Mouse (Mus musculus): Measurements from ENCODE around the gene Otud5. TPM values are rescaled to one million over a fixed set of nuclear protein-coding genes. Genes with fewer than 3 reads are reported as not detected.

Otud5 gene
- polyA plus RNA-seq, 1 experiment from 2014 or later, result 31.1 TPM

- peaks cover 18% of the 10 kb centered on the region; the same call in 1 of the 2 replicates for H3K36me3 ChIP-seq (ENCODE audit: control insufficient read depth, insufficient read depth, low read length)
- no peak overlapping the region for H3K9ac ChIP-seq (ENCODE audit: low read depth, low read length)
- ATAC-seq (ENCODE audit: low read depth), result no peak
- H3K4me1 ChIP-seq (ENCODE audit: control insufficient read depth, insufficient read depth, low read length), result no peaks in the 10 kb centered on the region
- no peak overlapping the region for H3K4me2 ChIP-seq (ENCODE audit: low read depth, low read length)
- no peaks in the 10 kb centered on the region for H3K27me3 ChIP-seq (replicated peaks; ENCODE audit: control insufficient read depth, insufficient read depth, low read length)
- 96% methylated on average over 1 of the region's 1 CpGs for WGBS
- no peak overlapping the region for H3K4me3 ChIP-seq (ENCODE audit: low read depth, low read length)
- no peak for DNase-seq (ENCODE audit: low spot score)
- no peaks in the 10 kb centered on the region for H3K9me3 ChIP-seq (ENCODE audit: control insufficient read depth, low read length)
- no peak overlapping the region for H3K27ac ChIP-seq (replicated peaks; ENCODE audit: low read depth, low read length)
Observed at GRCm38 (mm10) chrX:7867141-7867540, 26.0 kb downstream of the Otud5 start.

GRCm38 (mm10) chrX:7868506-7868905, 27.3 kb downstream of the Otud5 start:
- 39% methylated on average over 2 of the region's 2 CpGs for WGBS
- H3K4me1 ChIP-seq (ENCODE audit: control insufficient read depth, insufficient read depth, low read length), result no peaks in the 10 kb centered on the region
- H3K36me3 ChIP-seq (ENCODE audit: control insufficient read depth, insufficient read depth, low read length), result peaks cover 29% of the 10 kb centered on the region; the same call in 1 of the 2 replicates
- no peaks in the 10 kb centered on the region for H3K9me3 ChIP-seq (ENCODE audit: control insufficient read depth, low read length)
- H3K4me3 ChIP-seq (ENCODE audit: low read depth, low read length), result no peak overlapping the region
- H3K27ac ChIP-seq (replicated peaks; ENCODE audit: low read depth, low read length), result no peak overlapping the region
- no peak overlapping the region for H3K9ac ChIP-seq (ENCODE audit: low read depth, low read length)
- H3K27me3 ChIP-seq (replicated peaks; ENCODE audit: control insufficient read depth, insufficient read depth, low read length), result no peaks in the 10 kb centered on the region
- no peak for ATAC-seq (ENCODE audit: low read depth)
- no peak overlapping the region for H3K4me2 ChIP-seq (ENCODE audit: low read depth, low read length)
- DNase-seq (ENCODE audit: low spot score), result no peak

GRCm38 (mm10) chrX:7869826-7870225, 28.7 kb downstream of the Otud5 start:
- H3K27me3 ChIP-seq (replicated peaks; ENCODE audit: control insufficient read depth, insufficient read depth, low read length), result no peaks in the 10 kb centered on the region
- no peak overlapping the region for H3K27ac ChIP-seq (replicated peaks; ENCODE audit: low read depth, low read length)
- DNase-seq (ENCODE audit: low spot score) (no peak), ATAC-seq (ENCODE audit: low read depth) (no peak)
- H3K4me1 ChIP-seq (ENCODE audit: control insufficient read depth, insufficient read depth, low read length), result no peaks in the 10 kb centered on the region
- no peak overlapping the region for H3K4me2 ChIP-seq (ENCODE audit: low read depth, low read length)
- peaks cover 41% of the 10 kb centered on the region; the same call in 1 of the 2 replicates for H3K36me3 ChIP-seq (ENCODE audit: control insufficient read depth, insufficient read depth, low read length)
- H3K9ac ChIP-seq (ENCODE audit: low read depth, low read length), result no peak overlapping the region
- no peak overlapping the region for H3K4me3 ChIP-seq (ENCODE audit: low read depth, low read length)
- no peaks in the 10 kb centered on the region for H3K9me3 ChIP-seq (ENCODE audit: control insufficient read depth, low read length)
- 50% methylated on average over 3 of the region's 3 CpGs for WGBS

- ATAC-seq (ENCODE audit: low read depth), result peak; percentile 93
- Histone ChIP-seq H3K27me3 (replicated peaks; ENCODE audit: control insufficient read depth, insufficient read depth, low read length) (no peaks in the 10 kb centered on the region), H3K9ac (ENCODE audit: low read depth, low read length) (peak within 1 kb of the TSS; percentile 54), H3K36me3 (ENCODE audit: control insufficient read depth, insufficient read depth, low read length) (peaks cover 17% of the 10 kb centered on the region; the same call in 1 of the 2 replicates), H3K9me3 (ENCODE audit: control insufficient read depth, low read length) (no peaks in the 10 kb centered on the region), H3K4me1 (ENCODE audit: control insufficient read depth, insufficient read depth, low read length) (no peaks in the 10 kb centered on the region), H3K4me2 (ENCODE audit: low read depth, low read length) (peak within 1 kb of the TSS; percentile 76), H3K27ac (replicated peaks; ENCODE audit: low read depth, low read length) (no peak within 1 kb of the TSS), H3K4me3 (ENCODE audit: low read depth, low read length) (peak within 1 kb of the TSS; percentile 46)
- DNase-seq (ENCODE audit: low spot score), result peak; percentile 84
- 10% methylated on average over 19 of the region's 38 CpGs for WGBS
Observed at GRCm38 (mm10) chrX:7878007-7878419, 36.8 kb downstream of the Otud5 start, which contains the start of gene Pim2. Gene Pim2, plus strand, starts transcription at chrX:7878262.

GRCm38 (mm10) chrX:7878495-7878894, 37.3 kb downstream of the Otud5 start:
- Histone ChIP-seq H3K4me3 (ENCODE audit: low read depth, low read length) (peak overlapping the region; percentile 46), H3K4me1 (ENCODE audit: control insufficient read depth, insufficient read depth, low read length) (no peaks in the 10 kb centered on the region), H3K27ac (replicated peaks; ENCODE audit: low read depth, low read length) (no peak overlapping the region), H3K36me3 (ENCODE audit: control insufficient read depth, insufficient read depth, low read length) (peaks cover 12% of the 10 kb centered on the region; the same call in 1 of the 2 replicates), H3K4me2 (ENCODE audit: low read depth, low read length) (peak overlapping the region; percentile 76), H3K27me3 (replicated peaks; ENCODE audit: control insufficient read depth, insufficient read depth, low read length) (no peaks in the 10 kb centered on the region), H3K9ac (ENCODE audit: low read depth, low read length) (peak overlapping the region; percentile 54), H3K9me3 (ENCODE audit: control insufficient read depth, low read length) (no peaks in the 10 kb centered on the region)
- peak; percentile 10 for ATAC-seq (ENCODE audit: low read depth)
- no peak for DNase-seq (ENCODE audit: low spot score)
- 42% methylated on average over 12 of the region's 21 CpGs for WGBS

GRCm38 (mm10) chrX:7879819-7880218, 38.7 kb downstream of the Otud5 start:
- H3K4me1 ChIP-seq (ENCODE audit: control insufficient read depth, insufficient read depth, low read length), result no peaks in the 10 kb centered on the region
- no peak overlapping the region for H3K4me3 ChIP-seq (ENCODE audit: low read depth, low read length)
- no peaks in the 10 kb centered on the region for H3K9me3 ChIP-seq (ENCODE audit: control insufficient read depth, low read length)
- H3K27me3 ChIP-seq (replicated peaks; ENCODE audit: control insufficient read depth, insufficient read depth, low read length), result no peaks in the 10 kb centered on the region
- H3K27ac ChIP-seq (replicated peaks; ENCODE audit: low read depth, low read length), result no peak overlapping the region
- ATAC-seq (ENCODE audit: low read depth) (peak; percentile 27; the same call in 1 of the 2 replicates), DNase-seq (ENCODE audit: low spot score) (peak; percentile 81)
- peak overlapping the region; percentile 37 for H3K4me2 ChIP-seq (ENCODE audit: low read depth, low read length)
- no peaks in the 10 kb centered on the region for H3K36me3 ChIP-seq (ENCODE audit: control insufficient read depth, insufficient read depth, low read length)
- H3K9ac ChIP-seq (ENCODE audit: low read depth, low read length), result no peak overlapping the region
- 23% methylated on average over 11 of the region's 11 CpGs for WGBS

- peak within 1 kb of the TSS; percentile 64 for H3K9ac ChIP-seq (ENCODE audit: low read depth, low read length)
- 13% methylated on average over 43 of the region's 49 CpGs for WGBS
- peak within 1 kb of the TSS; percentile 57 for H3K4me3 ChIP-seq (ENCODE audit: low read depth, low read length)
- DNase-seq (ENCODE audit: low spot score), result peak; percentile 94
- peak within 1 kb of the TSS; percentile 70 for H3K27ac ChIP-seq (replicated peaks; ENCODE audit: low read depth, low read length)
- peaks cover 3% of the 10 kb centered on the region; the same call in 1 of the 2 replicates for H3K36me3 ChIP-seq (ENCODE audit: control insufficient read depth, insufficient read depth, low read length)
- ATAC-seq (ENCODE audit: low read depth), result peak; percentile 95
- peak within 1 kb of the TSS; percentile 58 for H3K4me2 ChIP-seq (ENCODE audit: low read depth, low read length)
- no peaks in the 10 kb centered on the region for H3K27me3 ChIP-seq (replicated peaks; ENCODE audit: control insufficient read depth, insufficient read depth, low read length)
- H3K9me3 ChIP-seq (ENCODE audit: control insufficient read depth, low read length), result no peaks in the 10 kb centered on the region
- H3K4me1 ChIP-seq (ENCODE audit: control insufficient read depth, insufficient read depth, low read length), result no peaks in the 10 kb centered on the region
Observed at GRCm38 (mm10) chrX:7883841-7884567, 42.8 kb downstream of the Otud5 start, which contains the start of gene Slc35a2. Gene Slc35a2, plus strand, starts transcription at chrX:7884028.

GRCm38 (mm10) chrX:7898211-7898610, 57.0 kb downstream of the Otud5 start:
- peak overlapping the region; percentile 79; the same call in 1 of the 2 replicates for H3K27ac ChIP-seq (replicated peaks; ENCODE audit: low read depth, low read length)
- peak overlapping the region; percentile 57 for H3K4me2 ChIP-seq (ENCODE audit: low read depth, low read length)
- no peak for ATAC-seq (ENCODE audit: low read depth)
- no peaks in the 10 kb centered on the region for H3K9me3 ChIP-seq (ENCODE audit: control insufficient read depth, low read length)
- peak overlapping the region; percentile 72 for H3K9ac ChIP-seq (ENCODE audit: low read depth, low read length)
- peaks cover 12% of the 10 kb centered on the region for H3K36me3 ChIP-seq (ENCODE audit: control insufficient read depth, insufficient read depth, low read length)
- no peak for DNase-seq (ENCODE audit: low spot score)
- H3K27me3 ChIP-seq (replicated peaks; ENCODE audit: control insufficient read depth, insufficient read depth, low read length), result no peaks in the 10 kb centered on the region
- H3K4me1 ChIP-seq (ENCODE audit: control insufficient read depth, insufficient read depth, low read length), result no peaks in the 10 kb centered on the region
- WGBS, result 29% methylated on average over 13 of the region's 13 CpGs
- H3K4me3 ChIP-seq (ENCODE audit: low read depth, low read length), result peak overlapping the region; percentile 56

All from embryonic facial prominence, embryonic 14.5 days (tissue).